Mouse (Mus musculus) limb, embryonic 12.5 days (tissue): ENCODE results near the gene Echdc2. TPM values are rescaled to one million over a fixed set of nuclear protein-coding genes. Genes with fewer than 3 reads are reported as not detected.

Experiments
- ATAC-seq: fragments of 200-750 bp; cut with Nextera tagmentation; 2 replicates; pipeline ENCODE4 v1.8.0; 2017; ENCODE audit warnings: low read depth, moderate TSS enrichment; ENCODE audit not compliant: insufficient number of reproducible peaks, insufficient read depth, low FRiP score, low TSS enrichment
- H3K27ac ChIP-seq: fragments of 300-500 bp; sonication (generic); 2 replicates; pipeline ENCODE4 v1.5.1; 2016; ENCODE audit warnings: mild to moderate bottlenecking, moderate library complexity
- H3K27me3 ChIP-seq: fragments of 300-500 bp; sonication (generic); 2 replicates; pipeline ENCODE4 v1.6.1; 2016; ENCODE audit warnings: mild to moderate bottlenecking, moderate library complexity
- H3K36me3 ChIP-seq: fragments of 300-500 bp; sonication (generic); 2 replicates; pipeline ENCODE4 v1.6.1; 2016; ENCODE audit warnings: mild to moderate bottlenecking, moderate library complexity
- H3K4me1 ChIP-seq: fragments of 300-500 bp; sonication (generic); replicated peaks from 2 replicates; pipeline ENCODE4 v1.6.1; 2016
- H3K4me2 ChIP-seq: fragments of 300-500 bp; sonication (generic); 2 replicates; pipeline ENCODE4 v1.6.1; 2016; ENCODE audit warnings: mild to moderate bottlenecking, moderate library complexity
- H3K4me3 ChIP-seq: fragments of 300-500 bp; sonication (generic); replicated peaks from 2 replicates; pipeline ENCODE4 v1.5.1; 2016; ENCODE audit warnings: mild to moderate bottlenecking
- H3K9ac ChIP-seq: fragments of 300-500 bp; sonication (generic); replicated peaks from 2 replicates; pipeline ENCODE4 v1.6.1; 2016; ENCODE audit warnings: mild to moderate bottlenecking, moderate library complexity
- H3K9me3 ChIP-seq: fragments of 300-500 bp; sonication (generic); 2 replicates; pipeline ENCODE4 v1.6.1; 2016; ENCODE audit warnings: mild to moderate bottlenecking, moderate library complexity
- WGBS: fragments of 180-500 bp; shearing (Covaris S2); methylation state at CpG from one replicate; pipeline ENCODE4 v1.1.7; 2016; 5-methylcytosine and 5-hydroxymethylcytosine counted together
- polyA plus RNA-seq: library from polyadenylated mRNA; unstranded; fragments of >200 nt; fragmentation: Nextera tagmentation; extraction: Ambion mirVana; gene quantifications from 2 replicates; pipeline ENCODE4 v1.2.1, GENCODE M21; 2016

Gene Echdc2
- polyA plus RNA-seq, 1 experiment from 2014 or later: 40.0 TPM

DNA sequence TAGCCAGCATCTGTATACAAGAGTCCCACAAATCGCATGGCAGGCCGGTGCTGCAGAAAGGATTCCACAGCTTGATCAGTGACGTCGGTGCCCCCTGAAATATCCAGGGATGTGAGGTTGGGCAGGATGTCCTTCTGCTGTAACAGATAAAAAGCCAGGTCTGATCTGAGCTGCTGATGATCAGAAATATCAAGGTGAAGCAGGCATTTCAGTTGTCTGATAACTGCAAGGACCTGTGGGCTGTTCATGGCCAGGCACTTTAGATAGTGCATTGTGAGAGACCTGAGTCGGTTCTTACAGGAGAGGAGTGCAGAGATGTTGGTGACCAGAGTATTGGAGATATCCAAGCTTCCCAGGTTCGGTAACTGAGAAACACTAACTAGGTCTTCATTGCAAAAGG lies 39.4 kb downstream of the Echdc2 start:
- WGBS: 90% methylated on average over 6 of the region's 6 CpGs
- Histone ChIP-seq H3K9ac (no peak overlapping the region), H3K4me2 (no peak overlapping the region), H3K27ac (no peak overlapping the region), H3K36me3 (no peaks in the 10 kb centered on the region), H3K9me3 (no peaks in the 10 kb centered on the region), H3K4me1 (peaks cover 6% of the 10 kb centered on the region; the same call in 1 of the 2 replicates), H3K4me3 (no peak overlapping the region), H3K27me3 (no peaks in the 10 kb centered on the region)
- ATAC-seq: no peak

DNA sequence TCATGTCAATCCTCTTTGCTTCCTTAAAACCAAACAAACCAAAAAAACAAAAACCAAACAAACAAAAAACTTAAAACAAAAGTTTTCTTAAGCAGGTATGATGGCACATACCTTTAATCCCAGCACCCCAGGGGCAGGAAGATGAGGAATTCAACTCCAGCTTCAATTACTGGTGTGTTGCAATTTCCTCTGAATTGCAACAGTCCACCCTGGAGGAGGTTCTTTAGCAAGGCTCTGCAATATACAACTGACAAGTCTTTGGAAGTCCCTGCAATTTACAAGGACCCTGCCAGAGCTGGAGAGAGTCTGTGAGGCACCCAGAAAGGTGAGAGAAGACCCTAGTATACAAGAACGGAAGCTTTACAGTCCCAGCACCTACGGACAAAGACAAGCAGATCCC lies 47.8 kb downstream of the Echdc2 start:
- no peak overlapping the region for H3K4me3 ChIP-seq
- no peak for ATAC-seq
- peaks cover 8% of the 10 kb centered on the region for H3K4me1 ChIP-seq
- WGBS: 81% methylated on average over 2 of the region's 2 CpGs
- H3K9me3 ChIP-seq: no peaks in the 10 kb centered on the region
- H3K36me3 ChIP-seq: no peaks in the 10 kb centered on the region
- no peak overlapping the region for H3K4me2 ChIP-seq
- no peak overlapping the region for H3K9ac ChIP-seq
- H3K27me3 ChIP-seq: peaks cover 37% of the 10 kb centered on the region
- no peak overlapping the region for H3K27ac ChIP-seq

DNA sequence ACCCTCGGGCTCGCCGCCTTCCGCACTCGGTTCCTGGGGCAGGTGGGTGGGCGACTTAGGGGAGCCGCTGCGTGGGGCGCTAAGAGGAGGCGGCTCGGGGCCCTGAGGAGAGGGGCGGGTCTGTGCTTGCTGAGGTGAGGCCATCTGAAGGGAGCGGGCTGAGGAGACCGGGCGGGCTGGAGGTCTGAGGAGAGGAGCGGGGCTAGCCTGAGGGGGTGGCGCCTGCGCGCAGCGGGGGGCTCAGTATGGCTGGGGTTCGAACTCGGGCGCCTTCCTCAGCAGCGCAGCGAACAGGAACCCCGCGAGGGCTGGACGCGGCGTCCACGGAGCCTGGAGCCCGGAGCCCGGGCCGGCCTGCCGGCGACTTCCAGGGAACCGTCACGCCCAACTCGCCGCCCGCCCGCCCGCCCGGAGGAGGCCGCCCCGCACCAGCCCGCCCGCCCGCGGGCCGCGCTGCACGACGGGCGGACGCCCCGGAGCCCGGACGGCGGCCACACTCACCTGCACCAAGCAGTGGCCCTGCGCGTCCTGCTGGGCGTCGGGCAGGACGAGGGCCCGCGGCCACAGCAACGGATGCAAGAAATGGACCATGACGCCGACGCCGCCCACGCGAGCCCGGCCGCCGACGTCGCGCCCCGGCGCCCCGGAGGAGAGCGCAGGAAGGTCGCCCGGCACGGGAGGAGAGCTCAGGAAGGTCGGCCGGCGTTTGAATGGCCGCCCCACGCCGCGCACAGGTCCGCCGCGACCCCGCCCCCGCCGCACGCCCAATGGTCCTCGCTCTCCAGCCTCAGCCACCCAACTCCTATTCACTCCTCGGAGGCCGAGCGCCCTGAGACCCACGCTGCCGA lies 52.3 kb downstream of the Echdc2 start, which contains the start of gene Zyg11a:
Gene Zyg11a (minus strand): TSS at position 717 of the 848 bp plus-strand sequence.
- no peaks in the 10 kb centered on the region for H3K36me3 ChIP-seq
- H3K4me2 ChIP-seq: peak within 1 kb of the TSS; percentile 67
- no peak within 1 kb of the TSS for H3K27ac ChIP-seq
- H3K4me1 ChIP-seq: peaks cover 14% of the 10 kb centered on the region
- ATAC-seq: peak; percentile 81; the same call in 1 of the 2 replicates
- 2% methylated on average over 83 of the region's 107 CpGs for WGBS
- peaks cover 58% of the 10 kb centered on the region for H3K27me3 ChIP-seq
- peak within 1 kb of the TSS; percentile 44 for H3K9ac ChIP-seq
- H3K9me3 ChIP-seq: no peaks in the 10 kb centered on the region
- peak within 1 kb of the TSS; percentile 51 for H3K4me3 ChIP-seq

DNA sequence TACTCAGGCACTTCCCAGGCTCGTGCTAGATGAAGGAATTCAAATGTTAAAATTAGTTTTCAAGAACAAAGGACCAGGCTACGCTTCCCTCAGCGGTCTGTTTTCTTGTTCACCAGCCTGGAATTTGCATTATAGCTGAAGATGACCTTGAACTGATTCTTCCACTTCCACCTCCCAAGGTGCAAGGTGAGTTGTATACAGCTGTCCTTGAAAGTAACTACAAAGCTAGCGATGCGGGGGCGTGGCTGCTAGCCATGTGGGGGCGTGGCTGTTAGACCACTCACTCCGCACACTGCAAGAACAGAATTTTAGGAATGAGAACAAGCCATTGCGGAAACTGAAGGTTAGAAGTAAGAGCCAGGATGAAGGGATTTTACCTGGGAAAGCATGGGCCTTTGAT lies 53.8 kb downstream of the Echdc2 start:
- no peaks in the 10 kb centered on the region for H3K9me3 ChIP-seq
- H3K9ac ChIP-seq: no peak overlapping the region
- H3K4me1 ChIP-seq: peaks cover 14% of the 10 kb centered on the region
- 5% methylated on average over 9 of the region's 9 CpGs for WGBS
- ATAC-seq: no peak
- no peak overlapping the region for H3K27ac ChIP-seq
- peak overlapping the region; percentile 11; the same call in 1 of the 2 replicates for H3K4me3 ChIP-seq
- H3K4me2 ChIP-seq: peak overlapping the region; percentile 32
- no peaks in the 10 kb centered on the region for H3K36me3 ChIP-seq
- peaks cover 58% of the 10 kb centered on the region for H3K27me3 ChIP-seq

DNA sequence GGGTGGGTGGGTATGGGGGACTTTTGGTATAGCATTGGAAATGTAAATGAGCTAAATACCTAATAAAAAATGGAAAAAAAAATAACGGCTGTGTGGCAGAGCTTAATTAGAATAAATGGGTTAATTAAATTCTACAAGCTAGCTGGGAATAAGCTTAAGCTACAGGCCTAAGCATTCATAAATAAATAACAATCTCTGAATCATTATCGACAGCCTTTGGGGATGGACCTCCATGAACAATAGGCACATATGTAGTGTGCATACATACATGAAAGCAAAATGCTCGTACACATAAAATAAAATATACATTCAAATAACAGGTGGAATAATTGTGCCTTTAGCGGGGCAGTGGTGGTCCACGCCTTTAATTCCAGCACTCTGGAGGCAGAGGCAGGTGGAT lies 57.3 kb downstream of the Echdc2 start:
- peaks cover 26% of the 10 kb centered on the region for H3K27me3 ChIP-seq
- no peaks in the 10 kb centered on the region for H3K36me3 ChIP-seq
- no peak overlapping the region for H3K27ac ChIP-seq
- H3K4me3 ChIP-seq: no peak overlapping the region
- peaks cover 12% of the 10 kb centered on the region for H3K4me1 ChIP-seq
- ATAC-seq: no peak
- WGBS: 84% methylated on average over 5 of the region's 5 CpGs
- H3K4me2 ChIP-seq: no peak overlapping the region
- H3K9ac ChIP-seq: no peak overlapping the region
- H3K9me3 ChIP-seq: no peaks in the 10 kb centered on the region

DNA sequence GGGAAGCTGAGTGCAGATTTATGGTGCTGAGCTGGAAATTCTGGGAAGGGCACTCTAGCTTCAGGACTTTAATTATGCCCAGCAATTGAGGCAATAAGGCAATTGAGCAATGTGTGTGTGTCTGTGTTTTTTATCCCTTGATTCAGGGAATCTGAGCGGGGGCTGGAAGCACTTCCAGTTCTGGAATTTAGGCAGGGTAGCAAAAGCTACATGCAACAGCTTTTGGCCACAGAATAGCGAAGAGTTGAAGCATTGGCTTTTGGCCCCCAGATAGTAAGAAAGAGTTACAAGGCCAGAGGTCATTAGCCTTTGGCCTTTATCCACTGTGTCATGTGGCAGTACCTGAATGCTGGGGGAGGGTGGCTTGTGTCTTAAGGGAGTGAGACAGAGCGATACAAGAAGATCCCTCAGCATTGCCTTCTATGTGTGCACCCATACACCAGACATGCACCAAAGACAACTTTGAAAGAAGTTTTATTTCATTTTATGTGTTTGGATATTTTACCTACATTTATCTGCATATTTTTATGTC lies 60.2 kb downstream of the Echdc2 start:
- Histone ChIP-seq H3K4me2 (no peak overlapping the region), H3K36me3 (no peaks in the 10 kb centered on the region), H3K27ac (no peak overlapping the region), H3K27me3 (no peaks in the 10 kb centered on the region), H3K9me3 (no peaks in the 10 kb centered on the region), H3K9ac (no peak overlapping the region), H3K4me1 (no peaks in the 10 kb centered on the region), H3K4me3 (no peak overlapping the region)
- 32% methylated on average over 3 of the region's 3 CpGs for WGBS
- ATAC-seq: no peak

Other genes with a start within 250 kb of the Echdc2 start
- gene Cpt2, start 241.8 kb upstream of the Echdc2 start, polyA plus RNA-seq: 32.7 and 36.1 TPM in 2 replicates
- gene Slc1a7, start 197.1 kb upstream of the Echdc2 start, polyA plus RNA-seq: not detected in 2 replicates
- gene Podn, start 69.0 kb upstream of the Echdc2 start, polyA plus RNA-seq: 0.46 and 0.72 TPM in 2 replicates
- gene Scp2, start 20.4 kb upstream of the Echdc2 start, polyA plus RNA-seq: 136 and 149 TPM in 2 replicates
- gene Zyg11a, start 52.6 kb downstream of the Echdc2 start, polyA plus RNA-seq: 0.14 TPM in 1 of 2 replicates, not detected in the other
- 17.7 and 18.5 TPM in 2 replicates for gene Zyg11b, start 135.7 kb downstream of the Echdc2 start, polyA plus RNA-seq
- gene Coa7, start 162.7 kb downstream of the Echdc2 start, polyA plus RNA-seq: 50.4 and 53.0 TPM in 2 replicates
- 8.1 and 9.4 TPM in 2 replicates for gene Shisal2a, start 217.9 kb downstream of the Echdc2 start, polyA plus RNA-seq
- gene Gpx7, start 241.5 kb downstream of the Echdc2 start, polyA plus RNA-seq: 62.0 and 62.9 TPM in 2 replicates